Comparison of ENCODE assay signal across 26 mouse cellular contexts in the genomic region with DNA sequence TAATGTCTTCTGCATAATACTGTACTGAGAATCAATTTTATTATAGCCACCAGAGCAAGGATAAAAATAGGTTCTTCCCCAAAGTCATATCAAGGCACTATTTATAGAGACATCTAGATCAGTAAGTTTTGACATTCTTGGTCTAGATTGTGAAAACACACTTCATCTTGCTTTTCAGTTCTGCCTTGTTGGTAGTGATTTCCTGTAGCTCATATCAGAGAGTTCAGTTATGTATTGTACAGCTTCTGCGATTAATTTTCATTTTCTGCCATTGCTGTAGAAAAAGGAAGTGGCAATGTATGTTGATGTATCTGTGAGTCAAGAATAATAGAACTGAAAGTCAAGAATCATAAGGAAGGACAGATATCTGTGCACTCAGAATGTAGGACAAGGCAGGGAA.
A peak's percentile ranks its signal among the peaks of the same experiment; 100 is the strongest.
DNase-seq lines count a peak whose midpoint lies in the region; ATAC-seq and TF ChIP-seq lines count a peak whose summit lies in the region.
"Had no signal": no experiment of that assay in that cellular context is flagged by ENCODE, and none has a peak within 500 bp of the region (broad histone marks: within the 10 kb centered on the region; RNA-seq: fewer than 3 reads in every experiment).

No protein-coding gene starts in this region.

- H3K27ac ChIP-seq in heart, adult 2 months: peak overlapping the region; percentile 48
- H3K27ac ChIP-seq in lung, postnatal 0 days (ENCODE audit: low read length): no peak overlapping the region
- H3K27ac ChIP-seq: embryonic facial prominence, embryonic 12.5 days; forebrain, embryonic 10.5 days; liver, embryonic 13.5 days; midbrain, embryonic 13.5 days had no signal

- TF ChIP-seq CTCF in heart, adult 2 months (IDR thresholded peaks at IDR 0.05): no peak
- TF ChIP-seq CTCF in lung, postnatal 0 days (IDR thresholded peaks at IDR 0.05): no peak

- WGBS in heart, adult 2 months: 35% methylated on average over 1 of the region's 1 CpGs
- WGBS in lung, postnatal 0 days: 55% methylated on average over 1 of the region's 1 CpGs

- H3K27me3 ChIP-seq in heart, adult 2 months (ENCODE audit: control insufficient read depth, insufficient read depth, low read length): no peaks in the 10 kb centered on the region
- no peaks in the 10 kb centered on the region for H3K27me3 ChIP-seq in lung, postnatal 0 days (replicated peaks; ENCODE audit: insufficient read depth, low read length)
- H3K27me3 ChIP-seq: embryonic facial prominence, embryonic 12.5 days; heart, embryonic 12.5 days; liver, embryonic 13.5 days; midbrain, embryonic 13.5 days had no signal

- no peaks in the 10 kb centered on the region for H3K79me2 ChIP-seq in heart, adult 2 months (replicated peaks; ENCODE audit: control insufficient read depth, insufficient read depth, low read length)

- peaks cover 1% of the 10 kb centered on the region for H3K4me1 ChIP-seq in heart, adult 2 months (ENCODE audit: control insufficient read depth, insufficient read depth, low read length)
- H3K4me1 ChIP-seq in lung, postnatal 0 days (ENCODE audit: insufficient read depth, low read depth, low read length): no peaks in the 10 kb centered on the region
- H3K4me1 ChIP-seq: embryonic facial prominence, embryonic 12.5 days; heart, embryonic 12.5 days; liver, embryonic 13.5 days had no signal

- no peaks in the 10 kb centered on the region for H3K9me3 ChIP-seq in lung, postnatal 0 days (ENCODE audit: low read length)
- H3K9me3 ChIP-seq: embryonic facial prominence, embryonic 12.5 days; forebrain, embryonic 10.5 days; heart, embryonic 12.5 days; liver, embryonic 13.5 days; midbrain, embryonic 13.5 days had no signal

- ATAC-seq in lung, postnatal 0 days: no peak
- peak; percentile 86 for ATAC-seq in megakaryocyte, adult 5-6 weeks (ENCODE audit: poor library complexity, severe bottlenecking)
- ATAC-seq: CD4-positive, CD25-positive, alpha-beta regulatory T cell, adult 4 months; forebrain, embryonic 16.5 days; hindbrain, embryonic 16.5 days; midbrain, embryonic 13.5 days had no signal

- DNase-seq in heart, adult 2 months: no peak
- DNase-seq in heart, adult 11 months: no peak
- peak; percentile 14 for DNase-seq in lung, postnatal 0 days (ENCODE audit: low spot score)
- DNase-seq in lung, postnatal 25 days (ENCODE audit: low spot score): no peak
- DNase-seq in cerebellum, adult 11 months: no peak
- DNase-seq in thymus, adult 18-20 months: no peak
- DNase-seq: adrenal gland, adult 2 months; adrenal gland, postnatal 36 days; cerebellum, adult 9-10 months; cerebellum, postnatal 36 days; kidney, adult 8-10 months; kidney, postnatal 10 days; layer of hippocampus, postnatal 36 days; left cerebral cortex, postnatal 4 days; liver, embryonic 13.5 days; lung, adult 2 months; lung, postnatal 14 days; thymus, postnatal 25 days had no signal

- no peak overlapping the region for H3K4me2 ChIP-seq in lung, postnatal 0 days (replicated peaks; ENCODE audit: low read depth, low read length)
- H3K4me2 ChIP-seq: embryonic facial prominence, embryonic 12.5 days; heart, embryonic 12.5 days; liver, embryonic 13.5 days had no signal

- H3K36me3 ChIP-seq in heart, adult 2 months (ENCODE audit: control insufficient read depth, insufficient read depth, low read length): peaks cover 5% of the 10 kb centered on the region
- H3K36me3 ChIP-seq in lung, postnatal 0 days (ENCODE audit: insufficient read depth, low read length): no peaks in the 10 kb centered on the region
- H3K36me3 ChIP-seq: embryonic facial prominence, embryonic 12.5 days; forebrain, embryonic 10.5 days; heart, embryonic 12.5 days; liver, embryonic 13.5 days; midbrain, embryonic 13.5 days had no signal

- intact Hi-C loops in heart, adult 2 months (cut with DNase I): no loop called here

- no peak for TF ChIP-seq POLR2A in heart, adult 2 months (IDR thresholded peaks at IDR 0.05; ENCODE audit: insufficient read depth, low read depth, low read length)

- TF ChIP-seq EP300 in heart, adult 2 months (IDR thresholded peaks at IDR 0.05; ENCODE audit: insufficient read depth, low read depth, low read length): no peak
- no peak for TF ChIP-seq EP300 in lung, postnatal 0 days (IDR thresholded peaks at IDR 0.05)

- no peak overlapping the region for H3K4me3 ChIP-seq in heart, adult 2 months
- no peak overlapping the region for H3K4me3 ChIP-seq in lung, postnatal 0 days (ENCODE audit: low read depth, low read length)
- H3K4me3 ChIP-seq: embryonic facial prominence, embryonic 12.5 days; forebrain, embryonic 10.5 days; heart, embryonic 12.5 days; liver, embryonic 13.5 days; midbrain, embryonic 13.5 days had no signal

- H3K9ac ChIP-seq in heart, adult 2 months (ENCODE audit: low read depth, low read length): no peak overlapping the region
- no peak overlapping the region for H3K9ac ChIP-seq in lung, postnatal 0 days (replicated peaks; ENCODE audit: low read depth)
- H3K9ac ChIP-seq: embryonic facial prominence, embryonic 12.5 days; heart, embryonic 12.5 days; liver, embryonic 13.5 days; midbrain, embryonic 13.5 days had no signal
